Mouse (Mus musculus): ENCODE data around the gene Col27a1.

DNA sequence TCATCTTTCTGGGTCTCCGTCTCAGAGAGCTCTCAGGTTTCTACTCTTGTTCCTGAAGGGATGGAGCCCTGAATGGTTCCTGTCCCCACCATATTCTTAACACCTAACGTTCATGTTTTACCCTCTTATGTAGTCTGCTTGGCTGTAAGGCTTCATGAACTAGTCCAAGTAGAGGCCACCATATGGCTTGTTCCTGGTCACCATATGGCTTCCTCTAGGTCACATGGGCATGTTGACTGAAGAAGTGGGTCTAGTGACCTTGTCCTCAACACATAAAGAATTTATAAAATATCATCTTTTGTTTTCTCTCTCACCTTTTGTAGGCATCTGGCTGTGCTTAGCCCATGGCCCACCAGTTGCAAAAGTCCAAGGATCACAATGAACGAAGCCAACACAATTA is 27.2 kb downstream of the Col27a1 start:
- no peak for TF ChIP-seq CTCF (IDR thresholded peaks at IDR 0.05; ENCODE audit: low read depth)
- no peak for TF ChIP-seq EP300 (IDR thresholded peaks at IDR 0.05; ENCODE audit: low read depth)

Measured in liver, postnatal 0 days (tissue).